Mouse (Mus musculus): ENCODE results near the gene Klhl21. TPM values are rescaled to one million over a fixed set of nuclear protein-coding genes. Genes with fewer than 3 reads are reported as not detected.

The Klhl21 gene
- polyA plus RNA-seq, 1 experiment: not detected

DNA sequence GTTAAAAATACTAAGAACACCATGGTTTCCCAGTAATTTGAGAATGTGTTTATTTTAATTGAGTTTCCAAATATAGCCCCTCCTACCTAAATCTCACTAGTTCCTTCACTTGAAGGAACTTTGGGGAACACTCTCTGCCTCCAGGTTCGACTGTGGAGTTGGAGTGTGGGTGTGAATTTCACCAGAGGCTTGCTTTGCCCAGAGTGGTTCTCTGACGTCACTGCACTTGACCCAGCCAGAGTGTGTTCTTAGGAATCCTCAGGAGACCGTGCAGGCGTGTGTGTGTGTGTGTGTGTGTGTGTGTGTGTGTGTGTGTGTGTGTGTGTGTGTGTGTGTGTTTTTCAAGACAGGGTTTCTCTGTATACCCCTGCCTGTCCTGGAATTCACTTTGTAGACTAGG, 7.7 kb upstream of the Klhl21 start:
- TF ChIP-seq POLR2A (IDR thresholded peaks at IDR 0.05; ENCODE audit: insufficient read depth, low read depth, low read length) (no peak), CTCF (IDR thresholded peaks at IDR 0.05; ENCODE audit: insufficient read depth, low read depth, low read length) (no peak)
- 19% methylated on average over 4 of the region's 4 CpGs for WGBS
- Histone ChIP-seq H3K4me3 (ENCODE audit: insufficient read depth, low read depth, low read length) (no peak overlapping the region), H3K27ac (ENCODE audit: insufficient read depth, low read depth, low read length) (peak overlapping the region; percentile 53; the same call in 1 of the 2 replicates), H3K4me1 (ENCODE audit: control insufficient read depth, insufficient read depth, low read length) (peaks cover 7% of the 10 kb centered on the region)

DNA sequence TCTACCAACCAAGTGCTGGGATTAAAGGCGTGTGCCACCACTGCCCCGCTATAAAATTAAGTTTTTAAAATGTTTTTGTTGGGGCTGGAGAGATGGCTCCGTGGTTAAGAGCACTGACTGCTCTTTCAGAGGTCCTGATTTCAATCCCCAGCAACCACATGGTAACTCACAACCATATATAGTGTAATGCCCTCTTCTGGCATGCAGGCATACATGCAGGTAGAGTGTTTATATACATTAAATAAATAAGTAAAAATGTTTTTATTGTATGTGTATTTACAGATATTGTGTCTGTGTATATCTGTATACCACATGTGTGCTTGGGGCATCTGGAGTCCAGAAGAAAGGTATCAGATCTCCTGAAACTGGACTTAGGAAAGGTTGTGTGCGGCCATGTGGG, 7.3 kb upstream of the Klhl21 start:
- WGBS: 67% methylated on average over 4 of the region's 4 CpGs

DNA sequence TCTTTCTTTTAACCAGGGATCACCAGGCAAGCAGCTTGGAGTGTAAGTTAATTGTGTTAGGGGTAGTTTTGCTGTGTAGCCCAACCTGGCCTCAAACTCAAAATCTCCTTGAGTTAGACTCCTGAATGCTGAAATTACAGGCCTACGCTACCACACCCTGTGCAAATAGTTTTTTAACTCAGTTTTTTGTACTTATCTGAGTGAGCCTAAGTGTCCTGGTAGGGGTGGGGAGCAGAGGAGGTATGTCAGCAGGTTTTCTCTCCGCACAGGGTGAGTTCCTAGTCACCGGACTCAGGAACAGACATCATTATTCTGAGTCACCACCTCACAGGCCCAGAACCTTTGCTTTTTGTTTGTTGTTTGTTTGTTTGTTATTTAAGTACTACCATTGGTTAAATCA, 6.5 kb upstream of the Klhl21 start:
- H3K4me1 ChIP-seq (ENCODE audit: control insufficient read depth, insufficient read depth, low read length): peaks cover 9% of the 10 kb centered on the region
- WGBS: 90% methylated on average over 3 of the region's 3 CpGs
- no peak overlapping the region for H3K27ac ChIP-seq (ENCODE audit: insufficient read depth, low read depth, low read length)
- no peak for TF ChIP-seq CTCF (IDR thresholded peaks at IDR 0.05; ENCODE audit: insufficient read depth, low read depth, low read length)
- no peak for TF ChIP-seq POLR2A (IDR thresholded peaks at IDR 0.05; ENCODE audit: insufficient read depth, low read depth, low read length)
- H3K4me3 ChIP-seq (ENCODE audit: insufficient read depth, low read depth, low read length): no peak overlapping the region

More for the DNA sequence above, 7.3 kb upstream of the Klhl21 start:
- Histone ChIP-seq H3K27ac (ENCODE audit: insufficient read depth, low read depth, low read length) (peak overlapping the region; percentile 53; the same call in 1 of the 2 replicates), H3K4me1 (ENCODE audit: control insufficient read depth, insufficient read depth, low read length) (peaks cover 7% of the 10 kb centered on the region), H3K4me3 (ENCODE audit: insufficient read depth, low read depth, low read length) (no peak overlapping the region)
- TF ChIP-seq CTCF (IDR thresholded peaks at IDR 0.05; ENCODE audit: insufficient read depth, low read depth, low read length): no peak
- no peak for TF ChIP-seq POLR2A (IDR thresholded peaks at IDR 0.05; ENCODE audit: insufficient read depth, low read depth, low read length)

DNA sequence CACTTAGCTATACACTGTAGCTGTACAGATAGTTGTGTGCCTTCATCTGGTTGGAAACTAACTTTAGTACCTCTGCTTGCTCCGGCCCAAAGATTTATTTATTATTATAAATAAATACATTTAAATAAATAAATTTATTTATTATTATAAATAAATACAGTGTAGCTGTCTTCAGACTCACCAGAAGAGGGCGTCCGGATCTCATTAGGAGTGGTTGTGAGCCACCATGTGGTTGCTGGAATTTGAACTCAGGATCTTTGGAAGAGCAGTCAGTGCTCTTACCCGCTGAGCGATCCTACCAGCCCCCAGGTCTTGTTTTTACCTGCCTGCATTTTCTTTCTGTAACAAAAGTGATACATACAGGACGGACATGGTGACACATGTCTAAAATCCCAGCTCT, 2.5 kb upstream of the Klhl21 start:
- no peak for TF ChIP-seq POLR2A (IDR thresholded peaks at IDR 0.05; ENCODE audit: insufficient read depth, low read depth, low read length)
- no peak for TF ChIP-seq CTCF (IDR thresholded peaks at IDR 0.05; ENCODE audit: insufficient read depth, low read depth, low read length)
- WGBS: 78% methylated on average over 6 of the region's 6 CpGs

DNA sequence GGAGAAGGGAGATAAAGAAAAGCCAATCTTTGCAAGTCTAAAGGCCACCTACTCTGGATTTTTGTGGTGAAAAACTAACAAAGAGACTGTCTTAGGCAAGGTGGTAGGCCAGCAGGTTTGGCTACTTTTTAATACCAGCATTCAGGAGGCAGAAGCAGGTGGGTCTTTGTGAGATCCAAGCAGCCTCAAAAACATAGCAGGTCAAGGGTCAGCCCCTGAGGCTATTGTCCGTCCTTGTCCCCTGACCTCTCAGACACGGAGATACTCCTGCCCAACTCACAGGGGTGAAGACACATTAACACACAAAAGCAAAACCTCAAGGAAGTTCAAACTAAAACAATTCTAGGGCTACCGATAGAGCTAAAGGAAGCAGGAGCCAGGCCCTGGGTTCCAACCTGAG, 1.8 kb upstream of the Klhl21 start:
- TF ChIP-seq CTCF (IDR thresholded peaks at IDR 0.05; ENCODE audit: insufficient read depth, low read depth, low read length) (no peak), POLR2A (IDR thresholded peaks at IDR 0.05; ENCODE audit: insufficient read depth, low read depth, low read length) (no peak)
- Histone ChIP-seq H3K4me3 (ENCODE audit: insufficient read depth, low read depth, low read length) (no peak overlapping the region), H3K4me1 (ENCODE audit: control insufficient read depth, insufficient read depth, low read length) (peaks cover 29% of the 10 kb centered on the region), H3K27ac (ENCODE audit: insufficient read depth, low read depth, low read length) (peak overlapping the region; percentile 10; the same call in 1 of the 2 replicates)
- WGBS: 44% methylated on average over 3 of the region's 3 CpGs

More for the DNA sequence above, 2.5 kb upstream of the Klhl21 start:
- Histone ChIP-seq H3K4me1 (ENCODE audit: control insufficient read depth, insufficient read depth, low read length) (peaks cover 25% of the 10 kb centered on the region), H3K4me3 (ENCODE audit: insufficient read depth, low read depth, low read length) (no peak overlapping the region), H3K27ac (ENCODE audit: insufficient read depth, low read depth, low read length) (no peak overlapping the region)

DNA sequence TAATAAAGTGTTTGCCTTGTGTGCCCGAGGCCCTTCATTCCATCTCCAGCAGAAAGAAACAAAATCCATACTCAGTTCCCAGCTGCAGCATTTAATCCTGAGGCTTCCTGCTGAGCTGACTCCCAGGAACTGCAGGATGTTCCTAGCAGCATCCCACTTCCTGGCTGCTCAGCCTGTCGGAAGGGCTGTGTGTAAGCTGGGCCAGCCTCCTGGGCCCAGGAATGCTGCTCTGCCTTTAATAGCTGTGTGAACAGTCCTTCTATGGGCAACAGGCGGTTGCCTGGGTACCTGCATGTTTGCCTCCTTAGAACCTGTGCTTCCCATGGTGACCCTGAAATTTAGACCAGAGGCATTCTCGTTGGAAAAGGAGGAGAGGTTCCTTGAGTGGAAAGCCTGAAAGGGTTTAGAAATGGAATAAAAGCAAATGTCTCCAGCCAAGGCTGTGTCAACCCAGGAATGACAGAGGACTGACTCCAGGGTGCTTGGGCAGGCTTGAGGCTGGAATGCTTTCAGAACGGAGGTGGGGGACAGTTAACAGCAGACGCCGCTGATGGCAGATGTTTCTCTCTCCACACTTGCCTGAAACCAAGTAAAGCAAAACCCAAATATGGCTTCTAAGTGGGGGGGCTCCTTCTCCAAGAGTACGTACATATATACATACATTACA, 989 bp upstream of the Klhl21 start:
- H3K4me3 ChIP-seq (ENCODE audit: insufficient read depth, low read depth, low read length): peak overlapping the region; percentile 78; the same call in 1 of the 2 replicates
- peak overlapping the region; percentile 73; the same call in 1 of the 2 replicates for H3K27ac ChIP-seq (ENCODE audit: insufficient read depth, low read depth, low read length)
- TF ChIP-seq POLR2A (IDR thresholded peaks at IDR 0.05; ENCODE audit: insufficient read depth, low read depth, low read length): no peak
- TF ChIP-seq CTCF (IDR thresholded peaks at IDR 0.05; ENCODE audit: insufficient read depth, low read depth, low read length): no peak
- peaks cover 36% of the 10 kb centered on the region for H3K4me1 ChIP-seq (ENCODE audit: control insufficient read depth, insufficient read depth, low read length)
- 11% methylated on average over 8 of the region's 8 CpGs for WGBS

DNA sequence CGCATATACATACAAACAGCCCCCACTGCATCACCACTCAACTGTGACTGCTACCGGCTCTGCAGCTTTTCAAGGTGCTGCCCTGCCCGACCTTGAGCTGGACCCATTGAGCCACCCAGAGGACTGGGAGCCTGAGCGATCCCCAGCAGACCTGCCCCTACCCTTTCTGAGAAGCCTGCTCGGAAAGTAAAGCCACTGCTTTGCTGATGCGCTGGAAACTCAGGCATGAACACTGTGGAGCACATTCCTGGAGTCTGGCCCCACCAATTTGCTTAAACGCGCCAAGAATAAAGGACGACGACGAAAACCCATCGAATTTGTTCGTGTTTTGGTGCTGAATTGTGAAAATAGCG, 479 bp upstream of the Klhl21 start:
- H3K27ac ChIP-seq (ENCODE audit: insufficient read depth, low read depth, low read length): peak overlapping the region; percentile 73
- TF ChIP-seq CTCF (IDR thresholded peaks at IDR 0.05; ENCODE audit: insufficient read depth, low read depth, low read length) (no peak), POLR2A (IDR thresholded peaks at IDR 0.05; ENCODE audit: insufficient read depth, low read depth, low read length) (no peak)
- WGBS: 3% methylated on average over 14 of the region's 14 CpGs
- H3K4me3 ChIP-seq (ENCODE audit: insufficient read depth, low read depth, low read length): peak overlapping the region; percentile 78
- peaks cover 40% of the 10 kb centered on the region for H3K4me1 ChIP-seq (ENCODE audit: control insufficient read depth, insufficient read depth, low read length)

DNA sequence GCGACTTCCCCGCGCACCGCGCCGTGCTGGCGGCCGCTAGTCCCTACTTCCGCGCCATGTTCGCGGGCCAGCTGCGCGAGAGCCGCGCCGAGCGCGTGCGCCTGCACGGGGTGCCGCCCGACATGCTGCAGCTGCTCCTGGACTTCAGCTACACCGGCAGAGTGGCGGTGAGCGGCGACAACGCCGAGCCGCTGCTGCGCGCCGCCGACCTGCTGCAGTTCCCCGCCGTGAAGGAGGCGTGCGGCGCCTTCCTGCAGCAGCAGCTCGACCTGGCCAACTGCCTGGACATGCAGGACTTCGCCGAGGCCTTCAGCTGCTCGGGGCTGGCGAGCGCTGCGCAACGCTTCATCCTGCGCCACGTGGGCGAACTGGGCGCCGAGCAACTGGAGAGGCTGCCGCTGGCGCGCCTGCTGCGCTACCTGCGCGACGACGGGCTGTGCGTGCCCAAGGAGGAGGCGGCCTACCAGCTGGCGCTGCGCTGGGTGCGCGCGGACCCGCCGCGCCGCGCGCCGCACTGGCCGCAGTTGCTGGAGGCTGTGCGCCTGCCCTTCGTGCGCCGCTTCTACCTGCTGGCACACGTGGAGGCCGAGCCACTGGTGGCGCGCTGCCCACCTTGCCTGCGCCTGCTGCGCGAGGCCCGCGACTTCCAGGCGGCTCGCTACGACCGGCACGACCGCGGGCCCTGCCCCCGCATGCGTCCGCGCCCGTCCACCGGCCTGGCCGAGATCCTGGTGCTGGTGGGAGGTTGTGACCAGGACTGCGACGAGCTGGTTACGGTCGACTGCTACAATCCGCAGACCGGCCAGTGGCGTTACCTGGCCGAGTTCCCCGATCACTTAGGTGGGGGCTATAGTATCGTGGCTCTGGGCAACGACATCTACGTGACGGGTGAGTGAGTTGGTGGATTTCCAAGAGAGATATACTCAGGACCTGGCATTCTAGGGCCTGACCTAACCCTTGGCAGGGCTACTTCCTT, 761 bp downstream of the Klhl21 start:
- Histone ChIP-seq H3K4me3 (ENCODE audit: insufficient read depth, low read depth, low read length) (peak overlapping the region; percentile 78), H3K27ac (ENCODE audit: insufficient read depth, low read depth, low read length) (peak overlapping the region; percentile 60), H3K4me1 (ENCODE audit: control insufficient read depth, insufficient read depth, low read length) (peaks cover 46% of the 10 kb centered on the region)
- no peak for TF ChIP-seq POLR2A (IDR thresholded peaks at IDR 0.05; ENCODE audit: insufficient read depth, low read depth, low read length)
- peak; percentile 28; the same call in 1 of the 2 replicates for TF ChIP-seq CTCF (IDR thresholded peaks at IDR 0.05; ENCODE audit: insufficient read depth, low read depth, low read length)
- WGBS: under 1% methylated on average over 115 of the region's 115 CpGs

Data from olfactory bulb, adult 2 months (tissue).